Mouse (Mus musculus): Measurements from ENCODE around the gene Crb2. TPM values are rescaled to one million over a fixed set of nuclear protein-coding genes. Genes with fewer than 3 reads are reported as not detected.

Gene Crb2
- total and polyA plus RNA-seq, 2 experiments = 0.04 TPM; not detected in 1

- Histone ChIP-seq H3K36me3 (ENCODE audit: control insufficient read depth, insufficient read depth, low read length) (no peaks in the 10 kb centered on the region), H3K79me2 (ENCODE audit: control insufficient read depth, insufficient read depth, low read length) (no peaks in the 10 kb centered on the region), H3K4me1 (ENCODE audit: control insufficient read depth, insufficient read depth, low read length) (no peaks in the 10 kb centered on the region), H3K27ac (replicated peaks; ENCODE audit: insufficient read depth, low read depth, low read length) (no peak overlapping the region), H3K27me3 (ENCODE audit: control insufficient read depth, insufficient read depth, low read length) (no peaks in the 10 kb centered on the region), H3K9ac (ENCODE audit: low read depth, low read length) (no peak overlapping the region), H3K4me3 (ENCODE audit: insufficient read depth, low read depth, low read length) (no peak overlapping the region)
- 73% methylated on average over 3 of the region's 3 CpGs for WGBS
- DNase-seq (ENCODE audit: extremely low read depth, low read depth, low spot score) = no peak
- no peak for TF ChIP-seq POLR2A (IDR thresholded peaks at IDR 0.05; ENCODE audit: extremely low read depth, insufficient read depth, low read length)
- TF ChIP-seq CTCF (IDR thresholded peaks at IDR 0.05; ENCODE audit: low read depth, low read length) = no peak
Observed at GRCm38 (mm10) chr2:37763638-37764037, 12.4 kb upstream of the Crb2 start.

GRCm38 (mm10) chr2:37764514-37764913, 11.5 kb upstream of the Crb2 start:
- Histone ChIP-seq H3K4me3 (ENCODE audit: insufficient read depth, low read depth, low read length) (no peak overlapping the region), H3K4me1 (ENCODE audit: control insufficient read depth, insufficient read depth, low read length) (no peaks in the 10 kb centered on the region), H3K27me3 (ENCODE audit: control insufficient read depth, insufficient read depth, low read length) (no peaks in the 10 kb centered on the region), H3K9ac (ENCODE audit: low read depth, low read length) (no peak overlapping the region), H3K79me2 (ENCODE audit: control insufficient read depth, insufficient read depth, low read length) (no peaks in the 10 kb centered on the region), H3K27ac (replicated peaks; ENCODE audit: insufficient read depth, low read depth, low read length) (no peak overlapping the region), H3K36me3 (ENCODE audit: control insufficient read depth, insufficient read depth, low read length) (no peaks in the 10 kb centered on the region)
- no peak for DNase-seq (ENCODE audit: extremely low read depth, low read depth, low spot score)
- 96% methylated on average over 2 of the region's 2 CpGs for WGBS
- no peak for TF ChIP-seq POLR2A (IDR thresholded peaks at IDR 0.05; ENCODE audit: extremely low read depth, insufficient read depth, low read length)
- TF ChIP-seq CTCF (IDR thresholded peaks at IDR 0.05; ENCODE audit: low read depth, low read length) = no peak

- Histone ChIP-seq H3K4me3 (ENCODE audit: insufficient read depth, low read depth, low read length) (no peak overlapping the region), H3K79me2 (ENCODE audit: control insufficient read depth, insufficient read depth, low read length) (no peaks in the 10 kb centered on the region), H3K9ac (ENCODE audit: low read depth, low read length) (no peak overlapping the region), H3K27me3 (ENCODE audit: control insufficient read depth, insufficient read depth, low read length) (no peaks in the 10 kb centered on the region), H3K4me1 (ENCODE audit: control insufficient read depth, insufficient read depth, low read length) (no peaks in the 10 kb centered on the region), H3K36me3 (ENCODE audit: control insufficient read depth, insufficient read depth, low read length) (no peaks in the 10 kb centered on the region), H3K27ac (replicated peaks; ENCODE audit: insufficient read depth, low read depth, low read length) (no peak overlapping the region)
- 56% methylated on average over 21 of the region's 21 CpGs for WGBS
- TF ChIP-seq POLR2A (IDR thresholded peaks at IDR 0.05; ENCODE audit: extremely low read depth, insufficient read depth, low read length) (no peak), CTCF (IDR thresholded peaks at IDR 0.05; ENCODE audit: low read depth, low read length) (no peak)
- DNase-seq (ENCODE audit: extremely low read depth, low read depth, low spot score) = no peak
Observed at GRCm38 (mm10) chr2:37765082-37765483, 11.0 kb upstream of the Crb2 start.

- Histone ChIP-seq H3K9ac (ENCODE audit: low read depth, low read length) (no peak overlapping the region), H3K36me3 (ENCODE audit: control insufficient read depth, insufficient read depth, low read length) (no peaks in the 10 kb centered on the region), H3K4me3 (ENCODE audit: insufficient read depth, low read depth, low read length) (no peak overlapping the region), H3K27ac (replicated peaks; ENCODE audit: insufficient read depth, low read depth, low read length) (no peak overlapping the region), H3K27me3 (ENCODE audit: control insufficient read depth, insufficient read depth, low read length) (no peaks in the 10 kb centered on the region), H3K4me1 (ENCODE audit: control insufficient read depth, insufficient read depth, low read length) (no peaks in the 10 kb centered on the region), H3K79me2 (ENCODE audit: control insufficient read depth, insufficient read depth, low read length) (no peaks in the 10 kb centered on the region)
- WGBS = 71% methylated on average over 11 of the region's 11 CpGs
- no peak for DNase-seq (ENCODE audit: extremely low read depth, low read depth, low spot score)
- TF ChIP-seq CTCF (IDR thresholded peaks at IDR 0.05; ENCODE audit: low read depth, low read length) (no peak), POLR2A (IDR thresholded peaks at IDR 0.05; ENCODE audit: extremely low read depth, insufficient read depth, low read length) (no peak)
Observed at GRCm38 (mm10) chr2:37766027-37766761, 9.9 kb upstream of the Crb2 start.

GRCm38 (mm10) chr2:37767080-37767547, 8.9 kb upstream of the Crb2 start:
- H3K36me3 ChIP-seq (ENCODE audit: control insufficient read depth, insufficient read depth, low read length) = no peaks in the 10 kb centered on the region
- no peak overlapping the region for H3K4me3 ChIP-seq (ENCODE audit: insufficient read depth, low read depth, low read length)
- no peaks in the 10 kb centered on the region for H3K27me3 ChIP-seq (ENCODE audit: control insufficient read depth, insufficient read depth, low read length)
- H3K4me1 ChIP-seq (ENCODE audit: control insufficient read depth, insufficient read depth, low read length) = no peaks in the 10 kb centered on the region
- H3K79me2 ChIP-seq (ENCODE audit: control insufficient read depth, insufficient read depth, low read length) = no peaks in the 10 kb centered on the region
- H3K27ac ChIP-seq (replicated peaks; ENCODE audit: insufficient read depth, low read depth, low read length) = no peak overlapping the region
- no peak for DNase-seq (ENCODE audit: extremely low read depth, low read depth, low spot score)
- TF ChIP-seq CTCF (IDR thresholded peaks at IDR 0.05; ENCODE audit: low read depth, low read length) (no peak), POLR2A (IDR thresholded peaks at IDR 0.05; ENCODE audit: extremely low read depth, insufficient read depth, low read length) (no peak)
- H3K9ac ChIP-seq (ENCODE audit: low read depth, low read length) = no peak overlapping the region
- WGBS = 54% methylated on average over 9 of the region's 9 CpGs

- 86% methylated on average over 3 of the region's 3 CpGs for WGBS
- Histone ChIP-seq H3K4me1 (ENCODE audit: control insufficient read depth, insufficient read depth, low read length) (no peaks in the 10 kb centered on the region), H3K27ac (replicated peaks; ENCODE audit: insufficient read depth, low read depth, low read length) (no peak overlapping the region)
Observed at GRCm38 (mm10) chr2:37767739-37768138, 8.3 kb upstream of the Crb2 start.

More at GRCm38 (mm10) chr2:37767739-37768138, 8.3 kb upstream of the Crb2 start:
- Histone ChIP-seq H3K27me3 (ENCODE audit: control insufficient read depth, insufficient read depth, low read length) (no peaks in the 10 kb centered on the region), H3K4me3 (ENCODE audit: insufficient read depth, low read depth, low read length) (no peak overlapping the region), H3K36me3 (ENCODE audit: control insufficient read depth, insufficient read depth, low read length) (no peaks in the 10 kb centered on the region), H3K9ac (ENCODE audit: low read depth, low read length) (no peak overlapping the region), H3K79me2 (ENCODE audit: control insufficient read depth, insufficient read depth, low read length) (no peaks in the 10 kb centered on the region)
- no peak for DNase-seq (ENCODE audit: extremely low read depth, low read depth, low spot score)
- TF ChIP-seq POLR2A (IDR thresholded peaks at IDR 0.05; ENCODE audit: extremely low read depth, insufficient read depth, low read length) (no peak), CTCF (IDR thresholded peaks at IDR 0.05; ENCODE audit: low read depth, low read length) (no peak)

Measured in liver, adult 2 months (tissue).